Mouse (Mus musculus) gastrocnemius, adult 2 months (tissue): ENCODE measurements around the gene Dcps. TPM values are rescaled to one million over a fixed set of nuclear protein-coding genes. Genes with fewer than 3 reads are reported as not detected.

Source experiments
- DNase-seq: peaks from one replicate; pipeline ENCODE4 v3.0.0; 2022
- H3K27ac ChIP-seq: fragments of 200-600 bp; 2 replicates; pipeline ENCODE4 v1.8.1; 2022; ENCODE audit warnings: mild to moderate bottlenecking
- H3K4me3 ChIP-seq: fragments of 200-600 bp; 2 replicates; pipeline ENCODE4 v1.8.1; 2022; ENCODE audit warnings: mild to moderate bottlenecking, moderate library complexity
- CTCF ChIP-seq: fragments of 200-600 bp; IDR thresholded peaks from 2 replicates; pipeline ENCODE4 v1.8.1; 2022; ENCODE audit warnings: antibody characterized with exemption, mild to moderate bottlenecking, moderate library complexity
- intact Hi-C: fragments of 180-260 bp; cut with DNase I; formaldehyde crosslinking; loops from one replicate; pipeline ENCODE4 v1.15.1; 2025
- total RNA-seq, 2 experiments: library from RNA; stranded (reverse); gene quantifications; 2 replicates each; pipeline ENCODE4 v1.2.3; 2021

Dcps gene
- total RNA-seq, 2 experiments from 2014 or later = 7.7 to 8.4 TPM

GRCm38 (mm10) chr9:35110567-35110966 lies 65.3 kb downstream of the Dcps start:
- H3K4me3 ChIP-seq = no peak overlapping the region
- H3K27ac ChIP-seq = peak overlapping the region; percentile 24
- intact Hi-C loops = loop anchor here (5.0 kb wide), 1 partner anchor 63 kb away; no protein-coding TSS in a partner anchor
- DNase-seq = no peak
- no peak for TF ChIP-seq CTCF

GRCm38 (mm10) chr9:35110051-35110450 lies 65.8 kb downstream of the Dcps start:
- intact Hi-C loops = loop anchor here (5.0 kb wide), 1 partner anchor 63 kb away; no protein-coding TSS in a partner anchor
- TF ChIP-seq CTCF = no peak
- H3K27ac ChIP-seq = peak overlapping the region; percentile 24; the same call in 1 of the 2 replicates

GRCm38 (mm10) chr9:35108916-35109315 lies 66.9 kb downstream of the Dcps start:
- TF ChIP-seq CTCF = no peak
- Histone ChIP-seq H3K27ac (peak overlapping the region; percentile 59), H3K4me3 (no peak overlapping the region)
- intact Hi-C loops = no loop called here
- peak; percentile 70 for DNase-seq

More at GRCm38 (mm10) chr9:35110051-35110450, 65.8 kb downstream of the Dcps start:
- H3K4me3 ChIP-seq = no peak overlapping the region
- DNase-seq = no peak

- DNase-seq = no peak
- TF ChIP-seq CTCF = no peak
- H3K27ac ChIP-seq = no peak overlapping the region; the same call in 1 of the 2 replicates
- no peak overlapping the region for H3K4me3 ChIP-seq
- intact Hi-C loops = no loop called here
These were observed 67.8 kb downstream of the Dcps start for GRCm38 (mm10) chr9:35108066-35108465.

GRCm38 (mm10) chr9:35107396-35107795 lies 68.5 kb downstream of the Dcps start:
- peak overlapping the region; percentile 16; the same call in 1 of the 2 replicates for H3K27ac ChIP-seq
- DNase-seq = no peak
- H3K4me3 ChIP-seq = no peak overlapping the region
- no peak for TF ChIP-seq CTCF
- intact Hi-C loops = no loop called here

GRCm38 (mm10) chr9:35105884-35106880 lies 69.7 kb downstream of the Dcps start:
- H3K4me3 ChIP-seq = peak overlapping the region; percentile 36
- intact Hi-C loops = no loop called here
- no peak for TF ChIP-seq CTCF
- DNase-seq = no peak
- peak overlapping the region; percentile 1; the same call in 1 of the 2 replicates for H3K27ac ChIP-seq

- TF ChIP-seq CTCF = no peak
- intact Hi-C loops = no loop called here
- Histone ChIP-seq H3K4me3 (no peak overlapping the region), H3K27ac (no peak overlapping the region)
- no peak for DNase-seq
These were observed 70.4 kb downstream of the Dcps start for GRCm38 (mm10) chr9:35105438-35105837.

GRCm38 (mm10) chr9:35104711-35105110 lies 71.2 kb downstream of the Dcps start:
- no peak overlapping the region for H3K4me3 ChIP-seq
- no peak overlapping the region for H3K27ac ChIP-seq
- no peak for TF ChIP-seq CTCF
- intact Hi-C loops = no loop called here
- no peak for DNase-seq

- Histone ChIP-seq H3K4me3 (peak overlapping the region; percentile 7), H3K27ac (no peak overlapping the region)
- no peak for TF ChIP-seq CTCF
- no peak for DNase-seq
- intact Hi-C loops = no loop called here
These were observed 77.1 kb downstream of the Dcps start for GRCm38 (mm10) chr9:35098762-35099161.

- DNase-seq = no peak
- no peak for TF ChIP-seq CTCF
- intact Hi-C loops = no loop called here
- Histone ChIP-seq H3K4me3 (no peak overlapping the region), H3K27ac (no peak overlapping the region)
These were observed 78.0 kb downstream of the Dcps start for GRCm38 (mm10) chr9:35097901-35098300.

GRCm38 (mm10) chr9:35095726-35096125 lies 80.1 kb downstream of the Dcps start:
- DNase-seq = no peak
- no peak for TF ChIP-seq CTCF
- Histone ChIP-seq H3K4me3 (no peak overlapping the region), H3K27ac (no peak overlapping the region)
- intact Hi-C loops = no loop called here

GRCm38 (mm10) chr9:35093350-35093749 lies 82.5 kb downstream of the Dcps start:
- intact Hi-C loops = no loop called here
- Histone ChIP-seq H3K27ac (no peak overlapping the region), H3K4me3 (no peak overlapping the region)
- TF ChIP-seq CTCF = no peak
- no peak for DNase-seq

- Histone ChIP-seq H3K27ac (no peak overlapping the region), H3K4me3 (no peak overlapping the region)
- no peak for DNase-seq
- intact Hi-C loops = no loop called here
- no peak for TF ChIP-seq CTCF
These were observed 83.0 kb downstream of the Dcps start for GRCm38 (mm10) chr9:35092904-35093303.

Other genes with a start within 250 kb of the Dcps start
- 1 to 10 TPM; 4.2 to 4.3 TPM for gene St3gal4, start 56.8 kb downstream of the Dcps start, total RNA-seq
- gene Srpr, start 24.1 kb upstream of the Dcps start, total RNA-seq = 100 to 1,000 TPM; 222 to 262 TPM
- gene Tirap, start 24.2 kb upstream of the Dcps start, total RNA-seq = 10 to 100 TPM; 29.1 to 42.0 TPM
- gene Foxred1, start 35.0 kb upstream of the Dcps start, total RNA-seq = 10 to 100 TPM; 17.6 to 20.3 TPM
- 10 to 100 TPM; 24.3 to 29.8 TPM for gene Fam118b, start 91.7 kb upstream of the Dcps start, total RNA-seq
- gene Rpusd4, start 91.8 kb upstream of the Dcps start, total RNA-seq = 1 to 10 TPM; 6.8 to 7.5 TPM
- 10 to 100 TPM; 12.4 to 12.9 TPM for gene Cdon, start 245.1 kb upstream of the Dcps start, total RNA-seq